Mouse (Mus musculus) hindbrain, postnatal 0 days (tissue): ENCODE results near the gene Eif2s2. TPM values are rescaled to one million over a fixed set of nuclear protein-coding genes. Genes with fewer than 3 reads are reported as not detected.

Source experiments
- ATAC-seq: fragments of 200-750 bp; cut with Nextera tagmentation; 2 replicates; pipeline ENCODE4 v1.8.0; 2017; ENCODE audit warnings: mild to moderate bottlenecking, moderate TSS enrichment, moderate library complexity
- DNase-seq: peaks from one replicate; pipeline ENCODE4 v3.0.0-alpha.2; 2015; ENCODE audit warnings: low spot score
- H3K27ac ChIP-seq: fragments of 300-500 bp; sonication (generic); 2 replicates; pipeline ENCODE4 v1.5.1; 2014; ENCODE audit warnings: mild to moderate bottlenecking
- H3K27me3 ChIP-seq: fragments of 300-500 bp; sonication (generic); 2 replicates; pipeline ENCODE4 v1.6.1; 2014; ENCODE audit warnings: low read length, mixed read lengths; ENCODE audit not compliant: insufficient read depth
- H3K36me3 ChIP-seq: fragments of 300-500 bp; sonication (generic); 2 replicates; pipeline ENCODE4 v1.6.1; 2014; ENCODE audit warnings: low read length, mixed read lengths; ENCODE audit not compliant: insufficient read depth
- H3K4me1 ChIP-seq: fragments of 300-500 bp; sonication (generic); 2 replicates; pipeline ENCODE4 v1.6.1; 2014; ENCODE audit warnings: antibody characterized with exemption, low read length, mixed read lengths; ENCODE audit not compliant: insufficient read depth
- H3K4me2 ChIP-seq: fragments of 300-500 bp; sonication (generic); 2 replicates; pipeline ENCODE4 v1.6.1; 2014; ENCODE audit warnings: low read depth, mild to moderate bottlenecking, low read length, moderate library complexity, mixed read lengths
- H3K4me3 ChIP-seq: fragments of 300-500 bp; sonication (generic); 2 replicates; pipeline ENCODE4 v1.5.1; 2014; ENCODE audit warnings: low read length
- H3K9ac ChIP-seq: fragments of 300-500 bp; sonication (generic); replicated peaks from 2 replicates; pipeline ENCODE4 v1.6.1; 2014; ENCODE audit warnings: mild to moderate bottlenecking, low read length, moderate library complexity, mixed read lengths
- H3K9me3 ChIP-seq: fragments of 300-500 bp; sonication (generic); 2 replicates; pipeline ENCODE4 v1.6.1; 2016; ENCODE audit warnings: low read length, mixed read lengths
- CTCF ChIP-seq: IDR thresholded peaks from 2 replicates; pipeline ENCODE4 v1.5.1; 2016; ENCODE audit warnings: antibody characterized with exemption, control low read depth, low read depth
- WGBS: fragments of 180-500 bp; shearing (Covaris S2); extraction: QIAGEN DNeasy Blood & Tissue Kit; methylation state at CpG from one replicate; pipeline ENCODE4 v1.1.7; 2014; 5-methylcytosine and 5-hydroxymethylcytosine counted together
- polyA plus RNA-seq: library from polyadenylated mRNA; unstranded; fragments of >200 nt; fragmentation: Nextera tagmentation; extraction: Ambion mirVana; gene quantifications from 2 replicates; pipeline ENCODE4 v1.2.1, GENCODE M21; 2015
- total RNA-seq: library from RNA; depleted of rRNA; stranded (reverse); fragments of >200 nt; gene quantifications from 2 replicates; pipeline ENCODE4 v1.2.3, GENCODE M21; 2014

Gene Eif2s2
- total and polyA plus RNA-seq, 2 experiments from 2014 or later = 32.6 to 92.9 TPM

GRCm38 (mm10) chr2:154893548-154893947 is 813 bp upstream of the Eif2s2 start:
- Histone ChIP-seq H3K9ac (no peak overlapping the region), H3K4me2 (peak overlapping the region; percentile 92; the same call in 1 of the 2 replicates), H3K27me3 (no peaks in the 10 kb centered on the region), H3K36me3 (no peaks in the 10 kb centered on the region), H3K4me3 (no peak overlapping the region), H3K4me1 (peaks cover 8% of the 10 kb centered on the region), H3K9me3 (no peaks in the 10 kb centered on the region), H3K27ac (no peak overlapping the region)
- no peak for DNase-seq
- ATAC-seq = no peak
- 68% methylated on average over 4 of the region's 4 CpGs for WGBS
- no peak for TF ChIP-seq CTCF

DNA sequence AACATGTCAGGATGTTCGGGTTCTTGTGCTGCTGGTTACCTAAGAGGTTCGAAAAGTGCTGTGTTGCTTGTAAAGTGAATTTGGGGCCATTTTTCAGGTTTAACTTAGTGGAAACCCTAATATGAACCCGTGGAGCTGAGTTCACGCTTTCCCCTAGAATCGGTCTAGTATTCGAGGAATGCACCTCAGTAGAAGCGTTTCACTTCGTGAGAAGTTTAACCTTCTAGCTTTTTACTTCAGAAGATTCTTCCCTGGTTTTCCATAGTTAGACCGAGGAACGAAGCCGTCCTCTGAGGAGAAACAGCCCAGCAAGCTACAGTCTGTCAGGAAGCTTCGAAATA is 280 bp upstream of the Eif2s2 start:
- Histone ChIP-seq H3K4me2 (peak overlapping the region; percentile 92), H3K4me1 (peaks cover 8% of the 10 kb centered on the region), H3K9ac (0 out of 2 replicates have a peak overlapping the region, but pooled peaks have one; percentile 37), H3K36me3 (no peaks in the 10 kb centered on the region), H3K9me3 (no peaks in the 10 kb centered on the region), H3K27ac (no peak overlapping the region), H3K4me3 (peak overlapping the region; percentile 69), H3K27me3 (no peaks in the 10 kb centered on the region)
- peak; percentile 19; the same call in 1 of the 2 replicates for ATAC-seq
- DNase-seq = no peak
- WGBS = 6% methylated on average over 12 of the region's 12 CpGs
- no peak for TF ChIP-seq CTCF

DNA sequence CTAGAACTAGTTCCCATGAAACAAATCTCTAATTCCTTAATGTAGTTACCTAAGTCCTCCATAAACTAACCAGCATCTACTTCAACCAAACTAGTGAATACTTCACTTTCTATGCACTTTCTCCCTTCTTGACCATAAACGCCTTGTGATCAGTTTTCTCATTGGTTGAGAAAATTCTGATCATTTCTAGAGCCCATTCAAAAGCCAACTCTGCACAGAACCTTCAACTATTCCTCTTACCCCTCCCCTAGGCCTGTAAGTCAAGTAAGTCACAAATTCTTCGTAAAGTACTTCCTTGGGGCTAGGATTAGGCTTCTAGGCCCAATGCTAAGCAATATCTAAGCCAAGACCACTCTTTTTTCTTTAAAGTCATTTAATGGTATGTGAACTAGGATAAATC is 1.1 kb downstream of the Eif2s2 start:
- WGBS = 10% methylated on average over 2 of the region's 2 CpGs

GRCm38 (mm10) chr2:154876621-154877020 is 16.1 kb downstream of the Eif2s2 start:
- H3K27me3 ChIP-seq = no peaks in the 10 kb centered on the region
- H3K27ac ChIP-seq = no peak overlapping the region
- no peak overlapping the region for H3K4me2 ChIP-seq
- ATAC-seq (no peak), DNase-seq (no peak)
- no peaks in the 10 kb centered on the region for H3K4me1 ChIP-seq
- H3K4me3 ChIP-seq = no peak overlapping the region
- H3K9ac ChIP-seq = no peak overlapping the region
- 80% methylated on average over 2 of the region's 2 CpGs for WGBS
- no peaks in the 10 kb centered on the region for H3K9me3 ChIP-seq
- no peak for TF ChIP-seq CTCF
- H3K36me3 ChIP-seq = peaks cover 40% of the 10 kb centered on the region

More for the DNA sequence above, 1.1 kb downstream of the Eif2s2 start:
- Histone ChIP-seq H3K4me3 (peak overlapping the region; percentile 69), H3K4me1 (peaks cover 8% of the 10 kb centered on the region), H3K4me2 (peak overlapping the region; percentile 92), H3K27ac (0 out of 2 replicates have a peak overlapping the region, but pooled peaks have one; percentile 67), H3K9me3 (no peaks in the 10 kb centered on the region), H3K36me3 (no peaks in the 10 kb centered on the region), H3K9ac (peak overlapping the region; percentile 70), H3K27me3 (no peaks in the 10 kb centered on the region)
- ATAC-seq (no peak), DNase-seq (no peak)
- no peak for TF ChIP-seq CTCF

- no peak overlapping the region for H3K27ac ChIP-seq
- no peak overlapping the region for H3K9ac ChIP-seq
- ATAC-seq = no peak
- H3K36me3 ChIP-seq = peaks cover 54% of the 10 kb centered on the region
- no peak for TF ChIP-seq CTCF
- no peaks in the 10 kb centered on the region for H3K9me3 ChIP-seq
- no peaks in the 10 kb centered on the region for H3K27me3 ChIP-seq
- no peak overlapping the region for H3K4me3 ChIP-seq
- no peak overlapping the region for H3K4me2 ChIP-seq
- no peaks in the 10 kb centered on the region for H3K4me1 ChIP-seq
- no peak for DNase-seq
These were observed 22.6 kb downstream of the Eif2s2 start for GRCm38 (mm10) chr2:154869954-154870641.

DNA sequence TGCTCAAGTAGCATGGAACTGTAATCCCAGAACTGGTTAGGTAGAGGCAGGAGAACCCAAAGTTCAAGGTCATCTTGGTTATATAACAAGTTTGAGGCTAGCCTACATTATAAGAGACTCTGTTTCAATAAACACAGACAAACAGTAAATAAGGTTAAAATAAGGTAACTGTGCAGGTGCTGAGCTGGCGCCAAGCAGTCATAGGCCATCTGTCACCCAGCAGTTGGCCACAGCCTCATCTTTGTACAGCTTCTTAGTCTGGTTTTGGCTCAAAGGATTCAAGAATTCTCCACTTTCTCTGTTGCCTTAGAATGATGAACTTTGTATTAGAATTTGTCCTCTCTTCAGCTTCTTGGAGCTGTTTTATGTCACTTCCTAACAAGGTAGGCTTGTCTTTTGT is 24.6 kb downstream of the Eif2s2 start:
- no peak overlapping the region for H3K4me2 ChIP-seq
- TF ChIP-seq CTCF = no peak
- DNase-seq (no peak), ATAC-seq (no peak)
- no peak overlapping the region for H3K4me3 ChIP-seq
- WGBS = 80% methylated on average over 1 of the region's 1 CpGs
- H3K36me3 ChIP-seq = peaks cover 54% of the 10 kb centered on the region
- no peaks in the 10 kb centered on the region for H3K4me1 ChIP-seq
- no peaks in the 10 kb centered on the region for H3K9me3 ChIP-seq
- no peak overlapping the region for H3K27ac ChIP-seq
- no peak overlapping the region for H3K9ac ChIP-seq
- no peaks in the 10 kb centered on the region for H3K27me3 ChIP-seq

GRCm38 (mm10) chr2:154865696-154866095 is 27.0 kb downstream of the Eif2s2 start:
- Histone ChIP-seq H3K27me3 (no peaks in the 10 kb centered on the region), H3K27ac (no peak overlapping the region), H3K4me2 (no peak overlapping the region), H3K4me1 (no peaks in the 10 kb centered on the region), H3K4me3 (no peak overlapping the region), H3K9me3 (no peaks in the 10 kb centered on the region), H3K9ac (no peak overlapping the region), H3K36me3 (peaks cover 46% of the 10 kb centered on the region)
- DNase-seq = no peak
- 81% methylated on average over 3 of the region's 3 CpGs for WGBS
- TF ChIP-seq CTCF = no peak
- no peak for ATAC-seq
